Mouse (Mus musculus) lung, postnatal 0 days (tissue): Measurements from ENCODE around the gene 2310033P09Rik. TPM values are rescaled to one million over a fixed set of nuclear protein-coding genes. Genes with fewer than 3 reads are reported as not detected.

ENCODE experiments used
- ATAC-seq: fragments of 200-750 bp; cut with Nextera tagmentation; 2 replicates; pipeline ENCODE4 v1.8.0; 2017; ENCODE audit warnings: moderate library complexity
- DNase-seq: peaks from one replicate; pipeline ENCODE4 v3.0.0-alpha.2; 2016; ENCODE audit warnings: low spot score
- H3K27ac ChIP-seq: fragments of 300-500 bp; sonication (generic); 2 replicates; pipeline ENCODE4 v1.5.1; 2014; ENCODE audit warnings: antibody characterized with exemption, mild to moderate bottlenecking, low read length, mixed read lengths
- H3K27me3 ChIP-seq: fragments of 300-500 bp; sonication (generic); replicated peaks from 2 replicates; pipeline ENCODE4 v1.6.1; 2014; ENCODE audit warnings: low read length, mixed read lengths; ENCODE audit not compliant: insufficient read depth
- H3K36me3 ChIP-seq: fragments of 300-500 bp; sonication (generic); 2 replicates; pipeline ENCODE4 v1.6.1; 2014; ENCODE audit warnings: low read length, mixed read lengths; ENCODE audit not compliant: insufficient read depth
- H3K4me1 ChIP-seq: fragments of 300-500 bp; sonication (generic); 2 replicates; pipeline ENCODE4 v1.6.1; 2014; ENCODE audit warnings: antibody characterized with exemption, low read depth, low read length, mixed read lengths; ENCODE audit not compliant: insufficient read depth
- H3K4me2 ChIP-seq: fragments of 300-500 bp; sonication (generic); replicated peaks from 2 replicates; pipeline ENCODE4 v1.6.1; 2014; ENCODE audit warnings: low read depth, mild to moderate bottlenecking, low read length, moderate library complexity, mixed read lengths
- H3K4me3 ChIP-seq: fragments of 300-500 bp; sonication (generic); 2 replicates; pipeline ENCODE4 v1.5.1; 2014; ENCODE audit warnings: low read depth, low read length
- H3K9ac ChIP-seq: fragments of 300-500 bp; sonication (generic); replicated peaks from 2 replicates; pipeline ENCODE4 v1.6.1; 2014; ENCODE audit warnings: low read depth, mild to moderate bottlenecking
- H3K9me3 ChIP-seq: fragments of 300-500 bp; sonication (generic); 2 replicates; pipeline ENCODE4 v1.6.1; 2016; ENCODE audit warnings: low read length, mixed read lengths
- CTCF ChIP-seq: IDR thresholded peaks from 2 replicates; pipeline ENCODE4 v1.5.1; 2016; ENCODE audit warnings: antibody characterized with exemption, mild to moderate bottlenecking
- EP300 ChIP-seq: IDR thresholded peaks from 2 replicates; pipeline ENCODE4 v1.6.1; 2016; ENCODE audit warnings: antibody characterized with exemption, mild to moderate bottlenecking, control low read depth
- WGBS: fragments of 180-500 bp; shearing (Covaris S2); extraction: QIAGEN DNeasy Blood & Tissue Kit; methylation state at CpG from one replicate; pipeline ENCODE4 v1.1.7; 2014; 5-methylcytosine and 5-hydroxymethylcytosine counted together
- polyA plus RNA-seq: library from polyadenylated mRNA; unstranded; fragments of >200 nt; fragmentation: Nextera tagmentation; extraction: Ambion mirVana; gene quantifications from 2 replicates; pipeline ENCODE4 v1.2.1, GENCODE M21; 2015

Gene 2310033P09Rik
- polyA plus RNA-seq, 1 experiment from 2014 or later: 32.9 TPM

- no peaks in the 10 kb centered on the region for H3K27me3 ChIP-seq
- peaks cover 4% of the 10 kb centered on the region; the same call in 1 of the 2 replicates for H3K4me1 ChIP-seq
- DNase-seq (peak; percentile 97), ATAC-seq (peak; percentile 96)
- H3K27ac ChIP-seq: peak overlapping the region; percentile 93
- under 1% methylated on average over 56 of the region's 59 CpGs for WGBS
- peak overlapping the region; percentile 81 for H3K4me2 ChIP-seq
- H3K9ac ChIP-seq: peak overlapping the region; percentile 59
- peak overlapping the region; percentile 61 for H3K4me3 ChIP-seq
- H3K9me3 ChIP-seq: no peaks in the 10 kb centered on the region
- H3K36me3 ChIP-seq: 0 out of 2 replicates have a peak, but pooled peaks cover 3% of the 10 kb centered on the region
- no peak for TF ChIP-seq EP300
- peak; percentile 28; the same call in 1 of the 2 replicates for TF ChIP-seq CTCF
Observed at GRCm38 (mm10) chr11:59191231-59192058, 16.7 kb upstream of the 2310033P09Rik start.

DNA sequence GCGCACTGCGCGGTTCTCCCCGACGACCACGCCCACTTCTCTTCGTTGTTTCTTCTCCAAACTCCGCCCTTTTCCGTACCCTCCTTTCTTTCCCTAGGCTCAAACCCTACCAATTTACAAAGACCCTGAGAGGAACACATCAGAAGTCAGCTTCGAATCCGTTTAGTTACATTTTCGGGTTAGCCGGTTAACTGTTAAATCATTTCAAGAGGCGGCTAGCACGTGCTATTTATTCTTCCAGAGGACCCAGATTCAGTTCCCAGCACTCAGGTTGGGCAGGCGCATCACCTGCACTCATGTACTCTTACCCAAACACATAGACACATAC, 16.1 kb upstream of the 2310033P09Rik start, which contains the start of gene Guk1:
Gene Guk1 (minus strand): TSS at position 154 of the 328 bp plus-strand sequence.
- WGBS: 6% methylated on average over 10 of the region's 16 CpGs
- Histone ChIP-seq H3K4me1 (peaks cover 4% of the 10 kb centered on the region; the same call in 1 of the 2 replicates), H3K9ac (peak within 1 kb of the TSS; percentile 59), H3K36me3 (no peaks in the 10 kb centered on the region), H3K27me3 (no peaks in the 10 kb centered on the region), H3K9me3 (no peaks in the 10 kb centered on the region), H3K4me3 (peak within 1 kb of the TSS; percentile 61), H3K4me2 (peak within 1 kb of the TSS; percentile 81), H3K27ac (peak within 1 kb of the TSS; percentile 93)
- ATAC-seq (no peak), DNase-seq (no peak)
- TF ChIP-seq CTCF (no peak), EP300 (peak; percentile 57; the same call in 1 of the 2 replicates)

DNA sequence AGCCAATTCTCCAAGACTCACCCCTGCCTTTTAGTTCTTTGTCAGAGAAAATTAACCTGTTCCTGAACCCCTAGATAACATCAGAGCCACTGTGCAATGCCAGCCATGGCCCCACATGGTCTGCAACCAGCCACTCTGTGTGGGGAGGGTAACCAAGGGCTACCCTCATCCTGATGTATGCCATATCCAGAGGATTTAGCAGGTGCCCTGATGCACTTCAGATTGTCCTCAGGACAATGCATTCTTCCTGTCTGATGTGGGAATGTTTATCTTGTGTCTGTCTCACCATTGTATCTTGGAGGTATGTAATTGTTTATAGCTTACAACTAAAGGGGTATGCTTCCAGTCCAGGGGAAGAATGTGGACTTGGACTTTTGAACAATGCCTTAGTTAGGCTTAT, 11.9 kb upstream of the 2310033P09Rik start:
- H3K27me3 ChIP-seq: no peaks in the 10 kb centered on the region
- peak; percentile 63 for ATAC-seq
- no peak overlapping the region for H3K9ac ChIP-seq
- peak overlapping the region; percentile 68; the same call in 1 of the 2 replicates for H3K27ac ChIP-seq
- TF ChIP-seq CTCF (no peak), EP300 (peak; percentile 99)
- DNase-seq: peak; percentile 64
- H3K36me3 ChIP-seq: 0 out of 2 replicates have a peak, but pooled peaks cover 8% of the 10 kb centered on the region
- no peaks in the 10 kb centered on the region for H3K9me3 ChIP-seq
- H3K4me3 ChIP-seq: no peak overlapping the region
- no peaks in the 10 kb centered on the region for H3K4me1 ChIP-seq
- H3K4me2 ChIP-seq: no peak overlapping the region

DNA sequence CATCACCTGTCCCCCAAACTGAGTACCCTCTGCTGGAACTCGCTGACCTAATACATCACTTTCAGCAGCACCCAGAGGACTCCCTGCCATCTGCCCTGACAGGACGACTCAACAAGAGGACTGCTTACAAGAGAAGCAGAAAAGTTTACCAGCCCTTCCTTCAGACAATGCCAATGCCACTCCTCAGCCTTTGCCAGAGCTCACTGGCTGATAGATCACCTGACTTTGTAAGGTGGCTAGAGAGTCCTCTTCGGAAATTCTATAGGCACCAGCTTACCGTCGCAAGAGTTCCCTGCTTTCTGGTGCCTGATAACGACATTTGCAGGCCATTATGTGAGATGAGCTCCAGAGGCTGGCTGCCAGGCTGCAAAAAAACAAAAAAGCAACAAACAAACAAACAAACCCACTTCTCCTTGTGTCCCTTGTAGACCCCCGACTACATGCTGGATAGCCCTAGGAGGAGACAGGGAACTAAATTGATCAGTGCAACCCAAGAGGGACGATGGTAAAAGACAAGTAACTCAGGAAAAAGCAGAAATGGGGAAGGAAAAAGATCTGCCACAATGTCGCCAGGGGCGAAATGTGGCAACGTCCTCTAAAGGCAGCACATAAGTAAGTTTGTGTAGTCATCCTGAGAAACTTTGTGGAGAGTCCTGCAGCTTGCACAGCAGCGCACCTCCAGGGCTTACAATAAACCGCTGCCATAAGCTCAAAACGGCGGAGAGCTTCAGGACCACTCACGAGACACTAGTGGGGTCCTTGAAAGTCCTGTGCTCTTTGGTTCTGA, 6.7 kb upstream of the 2310033P09Rik start:
- Histone ChIP-seq H3K27ac (peak overlapping the region; percentile 87), H3K9ac (peak overlapping the region; percentile 77), H3K4me2 (peak overlapping the region; percentile 80), H3K4me1 (peaks cover 5% of the 10 kb centered on the region; the same call in 1 of the 2 replicates), H3K4me3 (peak overlapping the region; percentile 85), H3K36me3 (0 out of 2 replicates have a peak, but pooled peaks cover 12% of the 10 kb centered on the region), H3K9me3 (no peaks in the 10 kb centered on the region), H3K27me3 (no peaks in the 10 kb centered on the region)
- 20% methylated on average over 16 of the region's 16 CpGs for WGBS
- DNase-seq (no peak), ATAC-seq (peak; percentile 23)
- TF ChIP-seq CTCF (no peak), EP300 (no peak)

DNA sequence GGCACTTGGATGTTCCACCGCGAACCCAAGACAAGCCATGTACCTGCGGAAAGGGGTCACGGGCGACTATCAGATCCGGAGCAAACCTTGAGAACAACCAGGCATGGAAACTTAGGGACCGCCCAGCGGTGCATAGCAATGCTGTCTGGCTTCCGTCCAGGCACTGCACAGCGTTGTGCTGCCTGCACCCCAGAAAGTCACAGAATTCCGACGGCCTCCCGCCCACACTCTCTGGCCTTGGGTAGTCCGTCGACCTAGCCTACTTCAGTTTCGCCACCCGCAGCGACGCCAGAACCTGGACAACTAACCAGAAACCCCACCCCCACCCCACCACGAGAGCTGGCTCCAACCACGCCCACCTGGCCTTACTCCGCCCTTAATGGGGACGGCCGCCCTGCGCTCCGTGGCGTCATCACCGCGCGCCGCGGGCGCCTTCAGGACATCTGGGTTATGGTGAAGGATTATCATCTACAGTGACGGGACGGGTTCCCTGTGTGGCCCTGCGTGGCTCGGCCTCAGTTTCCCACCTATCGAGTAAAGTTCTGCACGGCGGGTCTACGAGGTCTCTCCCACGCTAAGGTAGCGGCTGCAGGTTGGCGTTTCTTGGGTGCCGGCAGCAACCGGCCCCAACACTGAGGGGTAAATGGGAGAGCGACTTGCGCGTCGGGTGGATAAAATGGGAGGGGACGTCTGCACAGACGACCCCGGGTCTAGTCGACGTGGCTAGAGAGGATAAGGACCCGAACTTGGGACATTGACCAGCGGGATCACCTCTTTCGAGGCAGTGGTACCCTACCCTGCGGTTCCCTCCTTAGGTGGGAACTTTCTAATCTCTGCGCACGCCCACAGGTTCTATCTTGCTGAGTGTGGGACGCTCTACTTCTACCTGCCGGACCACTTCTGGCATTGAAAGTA, 5.8 kb upstream of the 2310033P09Rik start, which contains the start of gene Mrpl55:
Gene Mrpl55 (plus strand): TSS at position 406 of the 915 bp plus-strand sequence.
- Histone ChIP-seq H3K27me3 (no peaks in the 10 kb centered on the region), H3K4me1 (peaks cover 5% of the 10 kb centered on the region; the same call in 1 of the 2 replicates), H3K9me3 (no peaks in the 10 kb centered on the region), H3K4me2 (peak within 1 kb of the TSS; percentile 80), H3K4me3 (peak within 1 kb of the TSS; percentile 85), H3K27ac (peak within 1 kb of the TSS; percentile 87), H3K9ac (peak within 1 kb of the TSS; percentile 77), H3K36me3 (0 out of 2 replicates have a peak, but pooled peaks cover 13% of the 10 kb centered on the region)
- 0 out of 2 replicates have a peak, but pooled peaks have one; percentile 5 for TF ChIP-seq EP300
- TF ChIP-seq CTCF: 0 out of 2 replicates have a peak, but pooled peaks have one; percentile 9
- ATAC-seq (peak; percentile 96), DNase-seq (peak; percentile 96)
- under 1% methylated on average over 63 of the region's 63 CpGs for WGBS
